Mouse (Mus musculus): ENCODE data around the gene Smim24.

Smim24 gene

GRCm38 (mm10) chr10:81392270-81392669, 581 bp upstream of the Smim24 start:
- no peak for DNase-seq (ENCODE audit: low spot score)

DNA sequence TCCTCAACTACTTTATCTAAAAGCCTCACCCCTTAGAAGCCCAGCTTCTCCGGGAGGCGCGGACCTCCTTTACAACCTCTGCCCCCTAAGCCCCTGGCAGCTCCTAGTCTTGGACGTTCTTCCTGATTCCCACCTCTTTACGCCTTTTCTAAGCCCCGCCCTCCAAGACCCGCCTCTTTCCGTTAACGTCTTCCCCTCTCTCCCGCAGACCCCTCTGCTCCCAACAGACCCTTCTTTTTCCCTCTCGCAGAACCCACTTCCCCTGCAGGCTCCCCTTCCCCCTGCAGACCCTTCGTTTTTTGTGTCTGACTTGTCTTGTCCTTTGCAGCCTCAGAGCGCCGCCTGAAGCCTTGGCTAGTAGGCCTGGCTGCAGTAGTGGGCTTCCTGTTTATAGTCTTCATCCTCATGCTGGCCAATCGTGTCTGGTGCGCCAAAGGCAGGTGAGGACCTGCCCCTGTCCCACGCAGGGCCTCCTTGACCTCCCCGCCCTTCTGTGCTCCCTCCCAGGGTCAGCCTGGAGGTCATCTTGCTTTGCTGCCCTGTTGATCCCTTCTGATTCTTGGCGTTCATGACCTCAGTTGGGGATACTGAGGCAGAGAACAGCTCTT, 709 bp downstream of the Smim24 start:
- DNase-seq (ENCODE audit: low spot score): peak; percentile 66

GRCm38 (mm10) chr10:81395127-81395526, 2.3 kb downstream of the Smim24 start:
- DNase-seq (ENCODE audit: low spot score): no peak

DNA sequence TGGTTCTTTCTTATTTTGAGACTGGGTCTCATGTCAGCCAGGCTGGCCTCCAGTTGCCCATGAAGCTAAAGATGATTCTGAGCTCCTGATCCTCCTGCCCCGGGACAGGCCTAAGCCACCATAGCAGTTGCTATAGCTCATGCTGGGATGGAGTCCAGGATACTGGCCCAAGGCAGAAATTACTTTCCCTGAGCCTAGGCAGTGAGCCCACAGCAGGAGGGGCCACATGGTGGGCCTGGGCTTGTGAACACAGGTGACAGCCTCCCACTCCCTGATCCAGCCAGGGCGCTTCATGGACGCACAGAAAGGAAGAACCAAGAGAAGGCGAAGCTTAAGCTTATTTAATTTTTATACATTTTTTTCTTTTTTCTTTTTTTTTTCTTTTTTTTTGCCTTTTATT, 3.0 kb downstream of the Smim24 start:
- DNase-seq (ENCODE audit: low spot score): no peak

DNA sequence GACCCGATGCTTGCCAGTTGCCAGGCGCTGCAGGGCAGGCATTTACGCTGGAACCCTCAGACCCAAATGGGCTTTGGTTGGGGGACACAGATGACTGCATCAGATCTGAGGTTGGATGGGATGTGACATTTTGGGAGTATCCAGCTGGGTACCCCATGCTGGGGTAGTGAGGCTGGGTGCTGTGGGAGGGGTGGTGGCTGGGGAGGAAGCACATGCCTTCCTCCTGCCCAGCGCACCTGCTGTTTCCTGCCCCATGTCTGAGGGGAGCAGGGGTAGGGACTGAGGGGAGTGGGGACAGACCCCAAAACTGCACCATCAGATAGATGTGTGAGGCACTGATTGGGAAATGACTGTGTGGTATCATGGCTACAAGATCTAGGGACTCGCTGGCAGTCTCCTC, 3.9 kb downstream of the Smim24 start:
- DNase-seq (ENCODE audit: low spot score): no peak

DNA sequence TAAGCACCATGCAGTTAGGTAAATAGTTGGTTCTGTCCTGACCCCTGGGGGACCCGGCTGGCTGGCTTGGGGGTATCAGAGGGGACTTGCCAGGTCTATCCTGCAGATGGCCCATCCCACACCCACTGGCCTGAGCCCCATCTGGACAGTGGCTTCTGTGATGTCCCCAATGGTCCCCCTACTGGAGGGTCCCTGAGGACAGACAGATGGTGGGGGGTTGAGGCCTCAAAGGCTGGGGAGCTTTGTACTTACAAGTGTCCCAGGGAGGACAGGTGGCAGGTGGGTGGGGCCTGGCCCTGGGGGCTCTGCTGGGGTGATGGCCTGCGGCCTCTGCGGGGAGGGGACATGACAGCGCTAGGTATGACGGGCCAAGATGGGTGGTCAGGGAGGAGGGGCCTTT, 6.4 kb downstream of the Smim24 start:
- no peak for DNase-seq (ENCODE audit: low spot score)

DNA sequence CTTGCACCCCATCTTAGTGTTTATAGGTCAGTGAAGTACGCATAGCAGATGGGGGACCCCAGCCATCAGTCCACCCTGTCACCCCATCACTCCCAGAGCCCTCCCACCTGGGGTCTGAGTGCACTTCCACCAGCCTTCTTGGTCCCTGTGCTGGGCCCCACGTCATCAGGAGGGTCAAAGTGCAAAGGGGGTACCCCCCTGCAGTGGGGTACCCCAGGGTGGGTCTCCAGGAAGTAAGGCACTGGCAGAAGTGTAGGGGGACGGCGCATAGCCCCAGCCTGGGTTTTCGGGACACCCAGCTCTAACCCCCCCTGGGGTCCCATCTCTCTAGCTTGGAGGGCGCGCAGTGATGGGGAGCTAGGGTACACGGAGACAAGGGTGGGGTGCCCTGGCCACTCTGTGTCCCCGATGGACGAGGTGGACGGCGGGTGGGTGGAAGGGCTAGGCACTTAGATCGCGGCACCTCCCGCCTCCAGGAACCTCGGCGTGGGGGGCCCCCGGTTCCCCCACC, 7.0 kb downstream of the Smim24 start:
- no peak for DNase-seq (ENCODE audit: low spot score)

DNA sequence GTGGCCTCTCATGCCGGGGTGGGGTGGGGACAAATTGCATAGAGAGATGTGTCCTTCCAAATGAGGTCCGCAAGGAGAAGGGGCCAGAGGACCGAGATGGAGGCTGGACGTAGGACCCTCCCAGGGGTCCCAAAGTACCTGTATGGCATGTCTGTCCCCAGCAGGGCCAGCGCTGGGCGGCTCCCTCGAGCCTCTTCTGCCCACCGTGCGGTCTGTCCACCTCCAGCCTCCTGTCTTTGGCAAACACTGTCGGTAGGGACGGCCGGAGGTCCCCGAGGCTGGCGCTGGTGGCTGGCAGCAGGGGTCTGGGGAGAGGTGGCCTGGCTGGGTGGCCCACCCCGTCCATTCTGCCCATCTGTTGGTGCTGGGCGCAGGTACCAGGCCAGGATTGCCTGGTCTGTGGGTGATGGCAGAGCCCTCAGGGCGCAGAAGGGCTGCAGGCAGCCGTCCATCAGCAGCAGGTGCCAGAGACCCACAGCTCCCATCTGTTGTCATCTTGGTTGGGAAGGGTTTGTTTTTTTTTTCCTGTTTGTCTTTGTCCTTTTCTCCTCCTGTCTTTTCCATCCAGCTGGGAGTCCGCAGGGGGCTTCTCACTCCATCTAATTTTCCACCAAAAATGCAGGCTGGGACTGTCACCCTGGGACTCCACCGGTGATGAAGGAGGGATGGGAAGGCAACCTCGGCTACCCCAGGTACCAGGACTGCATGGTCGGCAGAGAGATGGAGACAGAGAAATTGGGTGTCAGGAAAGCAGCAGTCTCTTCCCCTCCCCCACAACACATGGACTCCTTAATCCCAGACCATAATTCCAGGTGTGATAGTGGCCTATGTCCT, 7.7 kb downstream of the Smim24 start:
- DNase-seq (ENCODE audit: low spot score): no peak

DNA sequence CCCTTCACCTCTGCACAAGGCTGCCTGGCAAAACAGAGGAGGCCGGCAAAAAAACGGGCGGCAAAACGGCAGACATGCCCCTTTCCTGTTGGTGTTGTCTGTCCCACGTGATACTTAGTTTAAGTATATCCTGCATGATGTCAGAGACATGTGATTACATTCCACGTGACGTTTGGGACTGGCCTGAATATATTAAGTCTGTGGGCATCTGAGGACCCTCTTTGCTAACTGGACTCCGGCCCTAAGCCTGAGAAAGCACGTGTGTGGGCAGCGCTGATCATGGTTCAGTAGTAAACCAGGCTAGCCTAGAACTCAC, 8.3 kb downstream of the Smim24 start:
- no peak for DNase-seq (ENCODE audit: low spot score)

- peak; percentile 75 for DNase-seq (ENCODE audit: low spot score)
Observed at GRCm38 (mm10) chr10:81401521-81402226, 8.8 kb downstream of the Smim24 start.

- DNase-seq (ENCODE audit: low spot score): no peak
Observed at GRCm38 (mm10) chr10:81402227-81402765, 9.4 kb downstream of the Smim24 start.

DNA sequence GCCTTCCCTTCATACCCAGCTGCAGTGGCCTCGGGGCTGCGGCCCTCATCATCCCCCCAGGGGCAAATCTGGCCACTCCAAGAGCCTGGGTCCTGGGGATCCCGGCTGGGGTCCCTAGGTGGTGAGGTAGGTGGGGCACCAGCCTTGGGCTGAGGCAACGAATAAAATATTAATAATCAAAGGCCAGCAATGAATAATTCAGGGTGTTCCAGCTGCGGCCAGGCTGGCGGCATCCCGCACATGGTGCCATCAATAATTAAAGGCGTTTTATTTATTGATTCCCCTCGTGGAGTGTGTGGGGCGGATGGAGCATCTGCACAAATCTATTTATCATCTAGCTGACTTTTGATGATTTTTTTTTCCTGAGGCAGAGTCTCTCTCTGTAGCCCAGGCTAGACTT, 10.7 kb downstream of the Smim24 start:
- no peak for DNase-seq (ENCODE audit: low spot score)

DNA sequence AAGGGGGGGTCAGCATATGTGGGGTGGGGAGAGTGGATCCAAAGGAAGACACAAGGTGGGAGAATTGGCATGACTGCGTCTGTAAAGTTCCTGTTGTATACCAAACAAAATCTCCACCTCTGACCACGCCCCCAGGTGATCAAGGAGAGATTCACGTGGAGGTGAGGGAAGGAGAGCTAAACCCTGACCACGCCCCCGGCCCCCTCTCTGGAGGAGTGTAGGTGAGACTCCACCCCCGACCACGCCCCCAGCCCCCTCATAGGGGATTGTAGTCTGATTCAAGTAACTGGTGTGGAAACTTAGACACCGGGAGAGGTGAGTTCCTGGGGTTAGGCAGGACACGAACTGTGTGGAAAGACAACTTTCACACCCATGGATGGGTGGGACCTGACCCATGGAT, 11.2 kb downstream of the Smim24 start:
- DNase-seq (ENCODE audit: low spot score): no peak

DNA sequence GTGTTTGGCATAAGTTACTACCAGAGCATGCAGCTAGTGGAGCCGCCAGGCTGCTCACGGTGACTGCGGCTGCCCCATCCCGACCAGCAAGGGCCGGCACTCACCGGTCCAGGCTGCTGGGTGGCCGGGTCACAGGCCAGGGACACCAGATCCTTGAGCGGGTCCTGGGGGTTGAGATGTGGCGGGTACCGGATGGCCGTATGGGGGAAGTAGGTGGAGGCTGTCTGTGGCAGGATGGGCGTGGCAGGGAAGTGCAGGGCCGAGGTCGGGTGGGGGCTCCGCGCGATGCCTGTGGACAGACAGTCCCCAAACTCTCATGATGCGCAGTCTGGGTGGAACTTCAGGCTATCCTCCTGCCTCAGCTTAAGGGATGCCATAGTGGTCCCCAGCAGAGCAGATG, 11.9 kb downstream of the Smim24 start:
- no peak for DNase-seq (ENCODE audit: low spot score)

DNA sequence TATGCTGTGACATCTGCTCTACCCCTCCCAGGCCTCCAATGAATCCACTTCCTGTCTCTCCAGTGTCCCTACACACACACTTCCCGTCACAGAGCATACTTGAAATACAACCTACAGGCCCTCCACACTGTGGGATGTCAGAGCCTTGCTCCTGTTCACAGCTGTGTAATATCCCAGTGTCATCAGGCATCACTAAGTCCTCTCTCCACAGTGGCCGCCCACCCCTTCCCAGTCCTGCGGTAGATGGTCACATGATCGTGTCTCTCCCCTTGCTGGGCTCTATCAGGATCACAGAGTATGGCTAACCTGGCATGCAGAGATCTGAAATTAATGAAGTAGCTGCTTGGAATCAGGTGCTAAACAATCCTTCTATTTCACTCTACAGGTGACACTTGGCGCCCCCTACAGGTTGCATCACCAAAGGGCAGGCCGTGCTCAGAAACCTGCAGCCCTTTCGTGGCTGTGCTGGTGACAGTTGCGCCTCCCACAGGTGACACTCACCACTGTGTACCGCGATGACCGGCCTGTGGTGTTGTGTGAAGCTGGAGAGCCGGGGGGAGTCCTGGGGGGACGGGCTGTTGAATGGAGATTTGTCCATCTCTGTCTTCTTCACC, 12.8 kb downstream of the Smim24 start:
- DNase-seq (ENCODE audit: low spot score): no peak

- no peak for DNase-seq (ENCODE audit: low spot score)
Observed at GRCm38 (mm10) chr10:81406504-81407440, 13.9 kb downstream of the Smim24 start.

DNA sequence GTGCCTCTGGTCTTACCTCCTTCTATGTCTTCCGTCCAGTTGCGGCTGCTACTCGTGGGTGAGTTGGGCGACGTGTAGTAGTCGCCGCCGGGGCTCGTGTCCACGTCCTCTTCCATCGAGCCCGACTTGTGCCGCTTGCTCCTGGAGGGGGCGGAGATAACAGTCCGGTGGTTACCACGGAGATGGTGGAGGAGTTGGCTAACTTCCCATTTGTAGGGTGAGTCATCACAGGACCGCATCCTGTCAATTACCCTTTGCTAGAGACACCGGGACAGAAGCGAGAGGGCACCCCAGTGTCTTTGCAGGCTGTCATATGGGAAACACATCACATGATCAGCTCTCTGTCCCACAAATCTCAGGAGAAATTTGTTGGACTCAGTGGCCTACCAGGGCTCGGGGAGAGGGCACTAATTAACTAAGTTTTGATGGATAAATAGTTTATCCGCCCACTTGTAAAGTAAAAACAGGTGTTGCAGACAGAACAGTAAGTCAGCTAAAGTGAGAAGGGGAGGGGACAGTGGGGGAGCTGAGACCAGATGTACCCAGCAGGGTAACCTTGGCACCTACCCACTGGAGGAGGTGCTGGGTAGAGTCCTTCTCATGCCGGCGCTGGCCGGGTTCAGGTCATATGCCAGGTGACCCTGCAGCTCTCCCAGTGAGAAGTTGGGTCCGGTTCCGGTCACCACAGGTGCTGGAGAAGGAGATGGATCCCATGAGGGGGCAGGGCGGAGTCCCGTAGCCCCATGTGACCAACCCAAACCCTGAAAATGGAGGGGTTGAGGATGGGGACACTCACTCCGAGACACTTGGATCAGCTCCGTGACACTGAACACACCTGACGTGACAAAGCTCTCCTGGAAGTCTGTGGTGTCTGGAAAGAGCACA, 14.9 kb downstream of the Smim24 start:
- peak; percentile 66 for DNase-seq (ENCODE audit: low spot score)

DNA sequence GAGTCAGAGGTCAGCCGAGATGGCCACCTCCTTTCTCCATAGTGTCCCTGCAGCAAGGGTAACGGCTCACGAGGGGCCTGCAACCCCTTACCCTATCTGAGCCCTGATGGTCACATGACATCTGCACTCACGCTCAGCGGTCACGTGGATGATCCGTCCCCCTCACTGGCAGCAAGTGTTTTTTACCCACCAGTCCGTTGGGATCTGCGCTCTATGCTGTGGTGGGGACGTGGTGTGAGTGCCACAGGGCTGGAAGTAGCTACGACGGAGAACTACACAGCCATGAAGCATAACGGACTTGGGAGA, 15.5 kb downstream of the Smim24 start:
- DNase-seq (ENCODE audit: low spot score): no peak

DNA sequence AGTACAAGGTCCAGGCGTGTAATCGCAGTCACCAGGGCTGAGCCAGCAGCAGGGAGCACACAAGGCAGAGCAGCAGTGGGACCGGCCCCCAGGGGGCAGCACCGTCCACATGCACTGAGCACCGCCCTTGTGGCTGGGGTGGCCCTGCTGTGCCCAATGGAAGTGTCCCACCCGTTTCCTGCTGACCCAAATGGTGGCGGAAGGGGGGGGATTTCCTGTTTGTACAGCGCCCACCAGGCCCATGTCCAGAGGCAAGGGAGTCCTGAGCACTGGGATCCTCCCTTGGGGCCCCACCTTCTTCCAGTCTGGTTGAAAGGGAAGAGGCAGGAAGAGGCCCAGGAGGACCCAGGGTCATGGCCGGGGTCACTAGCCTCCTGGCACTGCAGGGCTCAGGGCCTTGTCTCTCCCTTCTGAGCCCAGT, 16.0 kb downstream of the Smim24 start:
- peak; percentile 72 for DNase-seq (ENCODE audit: low spot score)

DNA sequence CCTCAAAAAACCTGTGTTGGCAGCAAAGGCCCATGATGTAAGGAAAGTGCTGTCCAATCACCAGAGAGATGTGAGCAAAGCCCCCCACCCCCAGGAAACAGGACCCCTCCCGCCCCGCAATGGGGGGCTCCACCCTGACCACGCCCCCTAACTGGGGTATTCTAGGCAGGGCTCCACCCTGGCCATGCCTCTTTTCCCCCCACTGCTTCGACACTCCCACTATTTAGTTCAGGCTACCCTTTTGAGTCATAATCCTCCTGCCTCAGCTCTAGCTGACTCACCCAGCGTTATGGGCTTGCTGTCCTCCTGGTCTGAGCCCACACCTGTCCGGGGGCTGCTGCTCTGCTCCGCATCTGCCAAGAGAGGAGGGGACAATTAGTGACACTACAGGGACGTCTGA, 16.5 kb downstream of the Smim24 start:
- DNase-seq (ENCODE audit: low spot score): no peak

Data from yolk sac, embryonic 10.5 days (tissue).